ENCODE assay signal across 9 mouse cellular contexts in genomic region chr4:141766668-141767352, GRCm38 (mm10). TPM values are rescaled to one million over a fixed set of nuclear protein-coding genes. Genes with fewer than 3 reads are reported as not detected.
A peak's percentile ranks its signal among the peaks of the same experiment; 100 is the strongest.
DNase-seq lines count a peak whose midpoint lies in the region; ATAC-seq and TF ChIP-seq lines count a peak whose summit lies in the region.
"Had no signal": no experiment of that assay in that cellular context is flagged by ENCODE, and none has a peak within 500 bp of the region (broad histone marks: within the 10 kb centered on the region; RNA-seq: fewer than 3 reads in every experiment).

No protein-coding gene starts in this region.

- peak; percentile 78 for ATAC-seq in forebrain, embryonic 15.5 days (replicated peaks)
- ATAC-seq in kidney, embryonic 15.5 days (replicated peaks; ENCODE audit: low FRiP score): no peak
- no peak for ATAC-seq in midbrain, embryonic 14.5 days (ENCODE audit: low FRiP score, low TSS enrichment)
- no peak for ATAC-seq in inflammation-experienced regulatory T-cells, adult 6 months

- H3K4me2 ChIP-seq in forebrain, embryonic 15.5 days (replicated peaks): peak overlapping the region; percentile 7; the same call in 1 of the 2 replicates
- H3K4me2 ChIP-seq in kidney, embryonic 15.5 days: 0 out of 2 replicates have a peak overlapping the region, but pooled peaks have one; percentile 10
- H3K4me2 ChIP-seq in midbrain, embryonic 14.5 days (ENCODE audit: low read length): no peak overlapping the region

- TF ChIP-seq POLR2A in bone marrow, adult 2 months (IDR thresholded peaks at IDR 0.05; ENCODE audit: borderline replicate concordance, control insufficient read depth, low read depth, low read length): no peak

- H3K36me3 ChIP-seq in forebrain, embryonic 15.5 days: peaks cover 70% of the 10 kb centered on the region
- peaks cover 95% of the 10 kb centered on the region for H3K36me3 ChIP-seq in kidney, embryonic 15.5 days
- peaks cover 94% of the 10 kb centered on the region for H3K36me3 ChIP-seq in midbrain, embryonic 14.5 days (ENCODE audit: control insufficient read depth, insufficient read depth, low read length)

- H3K27ac ChIP-seq in layer of hippocampus, adult 2 months: peak overlapping the region; percentile 81
- H3K27ac ChIP-seq in bone marrow, adult 2 months (ENCODE audit: control insufficient read depth, insufficient read depth, low read depth, low read length, poor library complexity): peak overlapping the region; percentile 75
- H3K27ac ChIP-seq in forebrain, embryonic 15.5 days (replicated peaks): peak overlapping the region; percentile 84
- peak overlapping the region; percentile 84 for H3K27ac ChIP-seq in kidney, embryonic 15.5 days
- peak overlapping the region; percentile 65 for H3K27ac ChIP-seq in midbrain, embryonic 14.5 days (replicated peaks; ENCODE audit: low read depth, low read length)

- TF ChIP-seq CTCF in layer of hippocampus, adult 2 months (conservative IDR thresholded peaks at IDR 0.05): no peak
- TF ChIP-seq CTCF in bone marrow, adult 2 months (IDR thresholded peaks at IDR 0.05; ENCODE audit: control insufficient read depth, insufficient read depth, low read length): no peak

- no peak overlapping the region for H3K4me3 ChIP-seq in layer of hippocampus, adult 2 months
- H3K4me3 ChIP-seq in bone marrow, adult 2 months (replicated peaks; ENCODE audit: control insufficient read depth, low read depth, low read length): peak overlapping the region; percentile 50
- H3K4me3 ChIP-seq in forebrain, embryonic 15.5 days: no peak overlapping the region
- H3K4me3 ChIP-seq in kidney, embryonic 15.5 days (replicated peaks): no peak overlapping the region
- no peak overlapping the region for H3K4me3 ChIP-seq in midbrain, embryonic 14.5 days (replicated peaks; ENCODE audit: low read depth, low read length)

- no peaks in the 10 kb centered on the region for H3K27me3 ChIP-seq in forebrain, embryonic 15.5 days
- no peaks in the 10 kb centered on the region for H3K27me3 ChIP-seq in kidney, embryonic 15.5 days
- H3K27me3 ChIP-seq in midbrain, embryonic 14.5 days (ENCODE audit: control insufficient read depth, insufficient read depth, low read length): no peaks in the 10 kb centered on the region

- H3K9me3 ChIP-seq in forebrain, embryonic 15.5 days: no peaks in the 10 kb centered on the region
- H3K9me3 ChIP-seq in kidney, embryonic 15.5 days (replicated peaks): no peaks in the 10 kb centered on the region
- H3K9me3 ChIP-seq in midbrain, embryonic 14.5 days (ENCODE audit: control insufficient read depth, low read length): no peaks in the 10 kb centered on the region

- 66% methylated on average over 19 of the region's 19 CpGs for WGBS in bone marrow, adult 2 months
- WGBS in forebrain, embryonic 15.5 days: 31% methylated on average over 19 of the region's 19 CpGs
- WGBS in kidney, embryonic 15.5 days: 61% methylated on average over 19 of the region's 19 CpGs
- WGBS in midbrain, embryonic 14.5 days: 61% methylated on average over 19 of the region's 19 CpGs

- no peak overlapping the region; the same call in 1 of the 2 replicates for H3K9ac ChIP-seq in forebrain, embryonic 15.5 days (replicated peaks)
- H3K9ac ChIP-seq in kidney, embryonic 15.5 days: no peak overlapping the region
- H3K9ac ChIP-seq in midbrain, embryonic 14.5 days (replicated peaks; ENCODE audit: low read length): no peak overlapping the region

- peak in 1 of 2 experiments; percentile 41 for DNase-seq in layer of hippocampus, adult 2 months (ENCODE audit: low spot score in 2 of 2)
- no peak for DNase-seq in layer of hippocampus, adult 9-10 months (ENCODE audit: low spot score)
- peak; percentile 79 for DNase-seq in midbrain, embryonic 14.5 days
- DNase-seq in spleen, adult 18-20 months: no peak

- H3K4me1 ChIP-seq in bone marrow, adult 2 months (ENCODE audit: control insufficient read depth, insufficient read depth, low read length): peaks cover 1% of the 10 kb centered on the region
- peaks cover 21% of the 10 kb centered on the region for H3K4me1 ChIP-seq in forebrain, embryonic 15.5 days
- peaks cover 22% of the 10 kb centered on the region for H3K4me1 ChIP-seq in kidney, embryonic 15.5 days
- no peaks in the 10 kb centered on the region for H3K4me1 ChIP-seq in midbrain, embryonic 14.5 days (ENCODE audit: control insufficient read depth, insufficient read depth, low read length)

RNA-seq across cellular contexts. Expression of gene Agmat, which starts 20.3 kb away (rescaled TPM):
- total RNA-seq in layer of hippocampus, adult 2 months (2021): not detected
- 1.8 TPM in 1 of 2 replicates, not detected in the other for polyA plus RNA-seq in bone marrow, adult 2 months (2011; ENCODE audit: insufficient read depth, insufficient read length, low replicate concordance, missing spikeins)
- polyA plus RNA-seq in forebrain, embryonic 15.5 days (2015; fragmentation: Nextera tagmentation; extraction: Ambion mirVana): not detected in 2 replicates
- polyA plus RNA-seq in kidney, embryonic 15.5 days (2015; fragmentation: Nextera tagmentation; extraction: Ambion mirVana): 1.7 and 2.4 TPM in 2 replicates
- not detected in 2 replicates for polyA plus RNA-seq in midbrain, embryonic 14.5 days (2014; fragmentation: Nextera tagmentation; extraction: Ambion mirVana)
- not detected for polyA plus RNA-seq in inflammation-experienced regulatory T-cells, adult 6 months (2017; shearing (Covaris generic))

RNA-seq across cellular contexts. Expression of gene Dnajc16, which starts 23.9 kb away (rescaled TPM):
- total RNA-seq in layer of hippocampus, adult 2 months (2021): 10 to 100 TPM; 45.3 to 45.4 TPM
- 4.9 and 9.0 TPM in 2 replicates for polyA plus RNA-seq in bone marrow, adult 2 months (2011; ENCODE audit: insufficient read depth, insufficient read length, low replicate concordance, missing spikeins)
- 5.2 and 5.3 TPM in 2 replicates for polyA plus RNA-seq in forebrain, embryonic 15.5 days (2015; fragmentation: Nextera tagmentation; extraction: Ambion mirVana)
- polyA plus RNA-seq in kidney, embryonic 15.5 days (2015; fragmentation: Nextera tagmentation; extraction: Ambion mirVana): 5.2 and 5.5 TPM in 2 replicates
- 6.0 and 6.7 TPM in 2 replicates for polyA plus RNA-seq in midbrain, embryonic 14.5 days (2014; fragmentation: Nextera tagmentation; extraction: Ambion mirVana)
- 1 to 10 TPM; 3.0 to 3.7 (median 3.6) TPM for polyA plus RNA-seq in inflammation-experienced regulatory T-cells, adult 6 months (2017; shearing (Covaris generic))

RNA-seq across cellular contexts. Expression of gene Casp9, which starts 26.6 kb away (rescaled TPM):
- 10 to 100 TPM; 25.2 to 25.6 TPM for total RNA-seq in layer of hippocampus, adult 2 months (2021)
- polyA plus RNA-seq in bone marrow, adult 2 months (2011; ENCODE audit: insufficient read depth, insufficient read length, low replicate concordance, missing spikeins): 9.2 and 20.7 TPM in 2 replicates
- 14.9 and 18.2 TPM in 2 replicates for polyA plus RNA-seq in forebrain, embryonic 15.5 days (2015; fragmentation: Nextera tagmentation; extraction: Ambion mirVana)
- polyA plus RNA-seq in kidney, embryonic 15.5 days (2015; fragmentation: Nextera tagmentation; extraction: Ambion mirVana): 23.7 and 25.8 TPM in 2 replicates
- polyA plus RNA-seq in midbrain, embryonic 14.5 days (2014; fragmentation: Nextera tagmentation; extraction: Ambion mirVana): 18.4 and 18.5 TPM in 2 replicates
- polyA plus RNA-seq in inflammation-experienced regulatory T-cells, adult 6 months (2017; shearing (Covaris generic)): 10 to 100 TPM in 1 of 3 experiments, 1 to 10 TPM in 2; 6.9 to 10.9 (median 6.9) TPM

RNA-seq across cellular contexts. Expression of gene Ddi2, which starts 43.6 kb away (rescaled TPM):
- total RNA-seq in layer of hippocampus, adult 2 months (2021): 10 to 100 TPM; 42.8 to 50.1 TPM
- polyA plus RNA-seq in bone marrow, adult 2 months (2011; ENCODE audit: insufficient read depth, insufficient read length, low replicate concordance, missing spikeins): 14.5 and 20.4 TPM in 2 replicates
- 14.6 and 15.3 TPM in 2 replicates for polyA plus RNA-seq in forebrain, embryonic 15.5 days (2015; fragmentation: Nextera tagmentation; extraction: Ambion mirVana)
- 20.3 and 21.8 TPM in 2 replicates for polyA plus RNA-seq in kidney, embryonic 15.5 days (2015; fragmentation: Nextera tagmentation; extraction: Ambion mirVana)
- 9.6 and 12.9 TPM in 2 replicates for polyA plus RNA-seq in midbrain, embryonic 14.5 days (2014; fragmentation: Nextera tagmentation; extraction: Ambion mirVana)
- 10 to 100 TPM; 14.6 to 17.1 (median 16.9) TPM for polyA plus RNA-seq in inflammation-experienced regulatory T-cells, adult 6 months (2017; shearing (Covaris generic))

RNA-seq across cellular contexts. Expression of gene Cela2a, which starts 59.1 kb away (rescaled TPM):
- not detected for total RNA-seq in layer of hippocampus, adult 2 months (2021)
- polyA plus RNA-seq in bone marrow, adult 2 months (2011; ENCODE audit: insufficient read depth, insufficient read length, low replicate concordance, missing spikeins): not detected in 2 replicates
- polyA plus RNA-seq in forebrain, embryonic 15.5 days (2015; fragmentation: Nextera tagmentation; extraction: Ambion mirVana): not detected in 2 replicates
- 0.19 TPM in 1 of 2 replicates, not detected in the other for polyA plus RNA-seq in kidney, embryonic 15.5 days (2015; fragmentation: Nextera tagmentation; extraction: Ambion mirVana)
- polyA plus RNA-seq in midbrain, embryonic 14.5 days (2014; fragmentation: Nextera tagmentation; extraction: Ambion mirVana): not detected in 2 replicates
- polyA plus RNA-seq in inflammation-experienced regulatory T-cells, adult 6 months (2017; shearing (Covaris generic)): not detected
- total RNA-seq: layer of hippocampus, adult 18-20 months had no signal
